Mouse (Mus musculus) thymus, postnatal 36 days (tissue): ENCODE measurements around the gene Tbxa2r.

ENCODE experiments used
- DNase-seq, 2 experiments: peaks; one replicate each; pipeline ENCODE4 v3.0.0; 2022; ENCODE audit warnings: mixed read lengths in 2 of 2

Tbxa2r gene

DNA sequence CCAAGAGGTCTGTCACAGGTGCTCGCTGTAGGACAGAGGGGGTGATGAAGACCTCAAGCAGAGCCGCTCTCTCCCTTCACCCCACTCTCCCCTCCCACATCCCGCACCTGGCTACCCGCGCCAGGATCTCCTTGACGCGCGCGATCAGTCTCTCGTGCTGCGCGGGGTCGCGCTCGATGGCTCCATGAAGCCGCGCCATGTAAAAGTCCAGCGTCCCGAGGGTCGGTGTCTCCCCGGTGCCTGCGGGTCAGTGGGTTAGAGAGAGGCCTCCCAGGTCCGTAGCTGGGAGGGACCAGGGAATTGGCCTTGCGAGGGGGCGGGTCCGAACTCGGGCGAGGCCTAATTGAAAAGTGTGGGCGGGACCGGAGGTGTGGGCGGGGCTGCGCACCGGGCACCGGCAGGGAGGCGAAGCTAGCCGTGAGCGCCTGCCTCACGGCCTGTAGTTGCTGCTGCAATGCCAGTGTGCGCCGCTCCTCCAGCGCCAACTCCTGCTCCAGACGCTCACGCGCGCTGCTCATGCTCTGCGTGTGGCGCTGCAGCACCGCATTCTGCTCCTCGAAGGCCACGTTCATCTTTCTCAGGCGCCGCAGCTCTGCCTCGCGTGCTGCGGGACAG lies 18.0 kb downstream of the Tbxa2r start:
- DNase-seq: peak in 1 of 2 experiments; percentile 61

- peak in 1 of 2 experiments; percentile 56 for DNase-seq
These were observed 20.6 kb downstream of the Tbxa2r start for GRCm38 (mm10) chr10:81349146-81349545.

DNA sequence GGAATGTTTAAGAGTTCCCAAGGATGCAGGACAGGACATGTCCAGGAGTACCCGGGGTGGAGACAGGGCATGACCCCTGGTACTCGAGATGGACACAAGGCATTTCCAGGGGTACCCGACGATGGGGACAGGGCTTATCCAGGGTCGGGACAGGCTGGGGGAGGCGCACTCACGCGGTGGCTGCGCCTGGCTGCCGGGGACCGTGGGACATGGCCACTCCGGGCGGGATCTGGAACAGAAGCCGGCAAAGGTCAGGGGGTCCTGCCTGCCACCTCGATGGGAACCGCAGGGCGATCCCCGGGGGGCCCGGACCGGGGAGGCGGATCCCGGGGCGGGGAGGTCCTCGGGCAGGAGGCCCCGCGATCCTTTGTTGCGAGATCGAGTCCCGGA lies 21.4 kb downstream of the Tbxa2r start:
- no peak for DNase-seq

GRCm38 (mm10) chr10:81350351-81351063 lies 22.0 kb downstream of the Tbxa2r start, which contains the start of gene Hmg20b:
Gene Hmg20b, minus strand, starts transcription at chr10:81350480.
- DNase-seq: peak; percentile 99 to 100

DNA sequence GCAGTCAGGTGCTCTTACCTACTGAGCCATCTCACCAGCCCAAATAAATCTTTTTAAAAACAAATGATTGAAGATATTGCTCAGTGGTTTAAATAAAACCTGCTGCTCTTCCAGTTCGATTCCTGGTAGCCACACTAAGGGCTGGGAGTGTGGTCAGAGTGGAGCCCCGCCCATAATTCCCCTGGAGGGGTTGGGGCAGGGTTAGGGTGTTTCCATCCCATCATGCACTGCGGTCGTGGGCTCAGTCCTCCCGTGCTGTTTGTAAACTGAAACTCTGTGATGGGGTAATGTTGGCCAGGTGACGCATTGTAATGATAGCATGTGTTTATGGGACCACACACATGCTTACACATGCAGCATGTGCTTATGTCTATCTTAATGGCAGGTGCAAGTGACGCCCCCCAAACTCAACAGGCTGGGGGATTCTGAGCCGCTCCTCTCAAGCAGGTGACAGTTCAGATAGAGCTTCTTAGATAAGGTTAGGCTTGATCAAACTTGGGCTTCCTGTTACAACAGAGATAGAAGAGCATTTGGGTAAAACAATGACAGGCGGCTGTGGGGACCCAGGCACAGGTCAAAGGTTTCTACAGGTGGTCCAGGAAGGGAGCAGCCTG lies 23.3 kb downstream of the Tbxa2r start:
- peak; percentile 68 to 77 for DNase-seq

DNA sequence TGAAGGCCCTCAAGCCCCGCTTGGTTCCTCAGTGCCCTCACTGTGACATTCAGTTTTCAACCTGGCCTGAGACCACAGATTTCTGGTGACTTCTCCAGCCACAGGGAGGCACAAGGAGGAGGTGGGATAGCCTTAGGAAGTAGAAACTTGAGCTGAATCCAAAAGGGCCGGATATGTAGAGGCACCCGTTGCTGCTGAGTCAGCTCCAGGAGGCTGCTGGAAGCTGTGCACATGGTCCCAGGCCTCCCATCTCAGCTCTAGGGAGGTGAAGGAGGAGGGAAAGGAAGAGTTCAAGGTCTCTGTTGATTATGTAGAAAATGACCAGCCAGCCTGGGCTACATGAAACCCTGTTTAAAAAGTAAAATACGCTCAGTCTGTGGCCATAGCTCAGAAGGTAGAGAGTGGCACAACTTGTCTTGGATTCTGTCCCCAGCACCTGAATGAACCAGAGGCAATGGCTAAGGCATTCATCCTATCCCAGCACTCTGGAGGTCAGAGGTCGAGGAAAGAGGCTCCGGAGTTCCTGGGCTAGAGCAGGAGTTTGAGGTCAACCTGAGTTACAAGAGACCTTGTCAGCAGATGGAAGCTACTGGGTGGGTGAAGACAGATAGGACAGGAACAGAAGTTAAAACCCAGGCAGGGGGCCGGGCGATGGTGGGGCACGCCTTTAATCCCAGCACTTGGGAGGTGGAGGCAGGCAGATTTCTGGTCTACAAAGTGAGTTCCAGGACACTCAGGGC lies 26.4 kb downstream of the Tbxa2r start:
- no peak for DNase-seq

- no peak for DNase-seq
These were observed 27.0 kb downstream of the Tbxa2r start for GRCm38 (mm10) chr10:81355533-81355932.

DNA sequence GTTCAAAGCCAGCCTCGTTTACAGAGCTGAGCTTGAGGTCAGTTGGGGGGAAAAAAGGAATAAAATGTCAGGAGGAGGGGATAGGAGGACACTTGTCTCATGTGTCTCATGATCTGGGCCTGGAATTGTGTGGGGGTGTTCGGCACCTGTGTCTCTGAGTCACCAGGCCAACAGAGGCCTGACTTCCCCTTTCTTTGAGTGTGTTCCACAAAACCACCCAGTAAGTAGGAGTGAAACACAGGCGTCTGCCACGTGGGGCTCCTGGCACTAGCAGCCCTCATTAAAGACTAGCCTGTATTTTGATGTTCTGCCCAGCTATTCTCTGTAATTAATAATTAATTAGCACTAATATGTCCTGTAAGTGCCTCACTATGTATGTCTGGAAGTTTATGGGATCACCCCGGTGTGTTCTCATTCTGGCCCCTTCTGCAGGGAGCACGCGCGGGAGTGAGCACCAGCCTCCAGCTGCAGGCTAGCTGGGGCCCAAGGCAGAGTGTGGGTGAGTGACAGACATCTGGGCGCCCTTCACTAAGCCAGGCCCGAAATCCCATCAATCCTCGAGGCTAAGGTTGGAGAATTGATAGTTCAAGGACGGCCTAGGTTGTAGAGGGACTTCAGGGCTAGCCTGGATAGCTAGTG lies 27.9 kb downstream of the Tbxa2r start:
- DNase-seq: no peak

DNA sequence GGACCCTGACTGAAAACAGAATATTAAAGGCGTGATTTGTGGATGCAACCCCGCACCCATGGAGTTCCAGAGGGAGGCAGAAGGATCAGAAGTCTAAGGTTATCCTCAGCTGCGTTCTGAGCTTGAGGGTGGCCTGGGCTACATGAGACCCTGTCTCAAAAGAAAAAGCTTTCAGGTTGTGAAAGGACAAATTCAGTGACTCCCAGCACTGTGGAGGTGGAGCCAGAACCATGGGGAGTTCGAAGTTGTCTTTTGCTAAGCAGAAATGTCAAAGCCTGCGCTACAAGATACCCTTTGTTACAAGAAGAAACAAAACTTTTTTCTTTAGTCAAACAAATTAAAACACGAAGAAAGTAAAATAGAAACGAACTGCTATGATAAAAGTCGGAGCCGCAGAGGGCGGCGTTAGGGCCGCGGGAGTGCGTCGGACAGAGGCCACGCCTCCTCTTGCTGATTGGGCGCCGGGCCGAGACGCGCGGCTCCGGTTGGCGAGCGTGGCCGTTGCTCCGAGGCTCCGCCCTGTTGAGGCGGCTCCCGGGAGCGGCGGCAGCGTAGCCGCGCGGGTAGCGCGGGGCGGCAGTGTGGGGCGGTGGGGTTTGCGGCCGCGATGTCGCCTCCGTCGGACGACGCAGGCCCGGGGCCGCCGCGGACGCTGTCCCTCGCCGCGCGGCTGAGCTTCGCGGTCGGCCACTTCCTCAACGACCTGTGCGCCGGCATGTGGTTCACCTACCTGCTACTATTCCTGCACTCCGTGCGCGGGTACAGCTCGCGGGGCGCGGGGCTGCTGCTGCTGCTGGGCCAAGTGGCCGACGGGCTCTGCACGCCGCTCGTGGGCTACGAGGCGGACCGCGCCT lies 28.7 kb downstream of the Tbxa2r start, which contains the start of gene Mfsd12:
Mfsd12 (plus strand) TSS at position 501 of the 854 bp plus-strand sequence.
- peak; percentile 89 to 94 for DNase-seq

GRCm38 (mm10) chr10:81358209-81358608 lies 29.7 kb downstream of the Tbxa2r start:
- DNase-seq: no peak

DNA sequence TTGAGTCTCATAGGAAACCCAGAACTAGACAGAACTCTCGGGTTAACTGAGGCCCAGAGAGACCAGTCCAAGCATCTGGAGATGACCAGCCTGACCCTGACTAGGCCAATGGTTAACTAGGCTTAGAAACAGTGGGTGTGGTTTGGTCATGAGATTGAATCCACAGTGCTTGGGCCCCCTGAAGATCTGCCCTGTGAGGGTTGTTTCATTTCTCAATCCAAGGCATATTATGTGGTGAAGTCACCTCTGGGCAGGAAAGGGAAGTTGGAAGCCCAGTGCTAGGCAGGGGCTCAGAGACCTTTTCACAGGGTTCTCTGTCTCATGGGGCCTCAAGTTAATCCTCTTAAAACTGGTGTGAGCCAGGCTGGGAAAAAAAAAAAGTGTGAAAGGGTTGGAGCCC lies 30.3 kb downstream of the Tbxa2r start:
- no peak for DNase-seq

DNA sequence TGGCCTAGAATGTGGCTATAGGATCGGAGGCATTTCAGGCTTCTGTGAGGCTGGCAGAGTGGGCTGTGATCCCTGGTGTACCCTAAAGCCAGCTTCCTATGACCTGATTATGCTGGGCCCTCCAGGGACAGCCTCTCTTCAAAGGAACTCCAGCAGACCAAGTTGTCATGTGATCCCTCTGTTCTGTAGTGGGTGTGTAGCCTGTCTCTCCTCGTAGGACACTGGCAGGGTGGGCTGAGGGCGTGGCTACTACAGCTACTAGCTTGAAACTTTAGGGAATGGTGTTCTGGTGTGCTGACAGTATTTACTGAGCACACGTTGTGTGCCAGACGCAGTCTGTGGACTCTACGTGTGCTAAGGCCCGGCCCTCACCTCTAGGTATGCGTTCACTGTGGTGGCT lies 32.2 kb downstream of the Tbxa2r start:
- no peak for DNase-seq

- DNase-seq: no peak
These were observed 33.9 kb downstream of the Tbxa2r start for GRCm38 (mm10) chr10:81362336-81362949.

DNA sequence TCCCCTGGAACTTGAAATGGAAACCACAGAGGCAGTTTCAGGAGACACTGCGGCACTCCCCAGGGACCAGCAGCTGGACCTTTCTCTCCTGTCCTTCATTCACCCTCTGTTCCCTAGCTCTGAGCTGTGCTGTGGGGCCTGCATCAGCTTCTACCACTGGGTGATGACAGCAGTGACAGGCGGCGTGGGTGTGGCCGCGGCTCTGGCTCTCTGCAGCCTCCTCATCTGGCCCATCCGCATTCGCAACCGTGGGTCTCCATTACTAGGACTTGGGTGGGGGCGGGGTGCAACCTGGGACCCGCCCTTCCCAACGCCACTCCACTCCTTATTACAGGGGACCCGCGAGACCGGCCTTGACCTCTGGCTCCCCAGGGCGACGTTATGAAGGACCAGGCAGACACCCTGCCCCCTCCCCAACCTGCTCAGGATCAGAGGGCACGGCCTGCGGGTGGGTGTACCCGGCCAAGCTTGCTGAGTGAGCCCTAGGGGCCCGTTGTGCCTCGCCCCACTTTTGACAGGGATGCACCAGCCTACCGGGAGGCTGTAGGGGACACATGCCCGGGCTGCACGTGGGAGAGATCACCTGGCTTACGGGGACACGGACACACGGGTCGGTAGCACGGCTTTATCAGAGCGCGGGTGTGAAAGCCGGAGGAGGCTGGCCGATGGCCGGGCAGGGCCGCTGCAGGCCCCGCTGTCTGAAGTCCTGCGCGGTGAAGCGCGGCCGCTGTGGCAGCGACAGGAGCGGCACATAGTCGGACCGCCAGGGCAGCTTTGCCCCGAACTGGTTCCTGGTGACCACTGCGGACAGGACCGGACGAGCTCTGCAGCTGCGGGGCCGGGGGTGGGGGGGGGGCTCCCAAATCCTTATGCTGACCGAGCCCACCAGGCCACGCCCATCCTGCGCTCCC lies 35.2 kb downstream of the Tbxa2r start:
- peak in 1 of 2 experiments; percentile 33 for DNase-seq

- peak in 1 of 2 experiments; percentile 29 for DNase-seq
These were observed 36.1 kb downstream of the Tbxa2r start for GRCm38 (mm10) chr10:81364666-81365065.

- DNase-seq: no peak
These were observed 36.5 kb downstream of the Tbxa2r start for GRCm38 (mm10) chr10:81365073-81365472.

DNA sequence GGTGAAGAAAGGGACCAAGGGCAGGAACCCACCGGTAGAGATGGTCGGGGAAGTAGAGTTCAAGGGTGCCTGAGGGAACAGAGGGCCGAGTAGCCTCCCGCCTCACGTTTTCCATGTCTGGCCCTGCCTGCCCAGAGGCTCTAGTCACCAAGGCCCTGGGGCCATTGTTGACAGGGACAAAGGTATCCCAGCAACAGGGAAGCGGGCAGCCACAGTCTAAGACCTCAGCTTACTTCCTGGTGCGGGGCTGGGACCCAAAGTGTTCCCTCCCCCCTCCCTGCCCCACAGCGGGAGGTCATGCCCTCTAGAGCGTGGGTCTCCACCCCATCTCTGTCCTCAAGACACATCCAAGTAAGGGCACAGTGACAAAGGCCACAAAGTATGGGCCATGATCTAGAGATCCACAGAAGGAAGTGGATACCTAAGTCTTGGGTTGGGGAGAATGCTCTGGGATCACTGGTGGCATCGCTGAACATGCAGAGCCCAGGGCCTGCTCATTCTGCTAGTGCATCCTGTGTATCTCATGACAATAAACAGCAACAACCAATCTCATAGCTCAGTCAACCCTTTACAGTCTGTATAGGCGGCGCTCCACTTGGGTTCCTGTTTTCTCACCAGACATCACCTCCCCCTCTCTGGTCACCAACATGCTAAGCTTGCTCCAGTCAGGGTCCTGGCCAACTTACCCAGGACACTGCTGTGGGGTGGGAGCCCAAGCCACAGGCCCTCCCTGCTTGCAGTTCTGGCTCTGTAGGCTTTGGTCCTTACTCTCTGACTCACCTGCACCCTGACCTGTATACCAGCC lies 37.3 kb downstream of the Tbxa2r start, which contains the start of gene 4930404N11Rik:
4930404N11Rik (minus strand) TSS at position 145 of the 805 bp plus-strand sequence.
- DNase-seq: no peak

GRCm38 (mm10) chr10:81366477-81367206 lies 38.1 kb downstream of the Tbxa2r start:
- no peak for DNase-seq

- no peak for DNase-seq
These were observed 38.6 kb downstream of the Tbxa2r start for GRCm38 (mm10) chr10:81367207-81367495.
